Mouse (Mus musculus) frontal cortex, postnatal 10 days (tissue): ENCODE data around the gene Cox19.
"Not testable (repeated sequence)": the region's sequence is repeated elsewhere in the genome, so short reads cannot be mapped to it uniquely, and the experiment has no call there.

Experiments used
- DNase-seq, 2 experiments: peaks; one replicate each; pipeline ENCODE4 v3.0.0; 2022; ENCODE audit warnings: low spot score in 2 of 2, mixed read lengths in 1 of 2

Cox19 gene

GRCm38 (mm10) chr5:139363858-139364257 is 12.6 kb upstream of the Cox19 start:
- no peak for DNase-seq

- DNase-seq, result no peak
These were observed 8.0 kb upstream of the Cox19 start for GRCm38 (mm10) chr5:139359244-139359643.

GRCm38 (mm10) chr5:139358653-139359052 is 7.4 kb upstream of the Cox19 start:
- no peak for DNase-seq

- peak in 1 of 2 experiments; percentile 70 for DNase-seq
These were observed 4.1 kb upstream of the Cox19 start for GRCm38 (mm10) chr5:139355235-139355772.

- DNase-seq, result no peak
These were observed 2.7 kb upstream of the Cox19 start for GRCm38 (mm10) chr5:139353946-139354345.

- no peak for DNase-seq
These were observed 2.3 kb upstream of the Cox19 start for GRCm38 (mm10) chr5:139353496-139353895.

- no peak for DNase-seq
These were observed 1.1 kb upstream of the Cox19 start, which contains the start of gene Cyp2w1 for GRCm38 (mm10) chr5:139352317-139352716. Gene Cyp2w1, plus strand, starts transcription at chr5:139352617.

- no peak for DNase-seq
These were observed 410 bp upstream of the Cox19 start for GRCm38 (mm10) chr5:139351628-139352027.

GRCm38 (mm10) chr5:139349713-139350112 is 1.5 kb downstream of the Cox19 start:
- DNase-seq, result no peak

GRCm38 (mm10) chr5:139347225-139347624 is 4.0 kb downstream of the Cox19 start:
- DNase-seq, result no peak

GRCm38 (mm10) chr5:139345364-139345714 is 5.9 kb downstream of the Cox19 start:
- DNase-seq, result no peak

- DNase-seq, result peak; percentile 85 to 90
These were observed 6.4 kb downstream of the Cox19 start for GRCm38 (mm10) chr5:139344687-139345363.

- DNase-seq, result peak; percentile 56 to 73
These were observed 7.1 kb downstream of the Cox19 start for GRCm38 (mm10) chr5:139344021-139344686.

GRCm38 (mm10) chr5:139338891-139339290 is 12.3 kb downstream of the Cox19 start:
- no peak for DNase-seq

GRCm38 (mm10) chr5:139338403-139338802 is 12.8 kb downstream of the Cox19 start:
- no peak for DNase-seq

GRCm38 (mm10) chr5:139337826-139338370 is 13.3 kb downstream of the Cox19 start:
- DNase-seq, result no peak

- no peak for DNase-seq
These were observed 15.6 kb downstream of the Cox19 start for GRCm38 (mm10) chr5:139335634-139336033.

GRCm38 (mm10) chr5:139334394-139334793 is 16.8 kb downstream of the Cox19 start:
- not testable (repeated sequence) for DNase-seq

GRCm38 (mm10) chr5:139333301-139334013 is 17.8 kb downstream of the Cox19 start:
- no peak for DNase-seq

- DNase-seq, result no peak
These were observed 18.5 kb downstream of the Cox19 start for GRCm38 (mm10) chr5:139332590-139333272.

- peak; percentile 48 to 70 for DNase-seq
These were observed 19.5 kb downstream of the Cox19 start for GRCm38 (mm10) chr5:139331742-139332141.

GRCm38 (mm10) chr5:139330766-139331165 is 20.5 kb downstream of the Cox19 start:
- DNase-seq, result no peak
